Mouse (Mus musculus) c-Kit-negative CD71-positive TER-119-positive erythroid progenitor cells, embryonic 14.5 days (primary cell): ENCODE measurements around the gene Cgas.
"Not testable (repeated sequence)": the region's sequence is repeated elsewhere in the genome, so short reads cannot be mapped to it uniquely, and the experiment has no call there.

Source experiments
- DNase-seq: peaks from one replicate; pipeline ENCODE4 v3.0.0-alpha.2; 2013; ENCODE audit warnings: low read depth, low spot score

The Cgas gene

DNA sequence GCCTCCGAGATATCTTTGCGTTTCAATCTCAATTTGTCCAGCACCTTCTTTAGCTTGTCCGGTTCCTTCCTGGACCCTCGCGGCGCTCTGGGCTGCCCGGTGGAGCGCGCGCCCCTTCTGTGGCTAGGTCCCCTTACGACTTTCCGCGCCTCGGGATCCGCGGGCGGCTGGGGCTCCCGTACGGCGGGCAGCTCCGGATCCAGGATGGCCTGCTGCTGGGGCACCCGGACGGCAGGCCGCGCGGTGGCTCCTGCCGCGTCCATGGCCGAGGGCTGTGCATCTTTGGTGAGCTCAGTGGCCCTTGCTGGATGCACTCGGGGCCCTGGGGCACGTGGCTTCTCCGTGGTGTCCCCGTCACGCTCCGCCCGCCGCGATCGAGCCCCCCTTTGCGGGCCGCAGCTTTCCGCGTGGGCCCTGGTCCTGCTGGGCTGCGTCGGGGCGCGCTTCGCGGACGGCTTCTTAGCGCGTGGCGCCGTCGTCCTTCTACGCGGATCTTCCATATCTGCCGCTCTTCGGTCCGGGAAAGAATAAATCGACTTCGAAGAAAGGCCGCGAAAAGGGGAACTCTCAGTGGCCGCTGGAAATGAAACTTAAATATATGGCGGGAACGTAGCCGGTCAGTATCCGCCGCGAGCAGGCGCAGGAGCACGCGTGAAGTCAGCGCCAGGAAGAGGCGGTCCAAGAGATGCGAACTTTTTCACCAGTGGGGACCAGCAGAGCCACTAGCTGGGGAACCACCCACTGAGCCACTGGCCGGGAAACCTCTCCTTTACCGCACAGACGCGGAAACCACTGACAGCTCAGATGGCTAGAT lies at the start of gene Cgas:
TSS of gene Cgas (minus strand) at position 659 of the 814 bp plus-strand sequence.
- DNase-seq: no peak

DNA sequence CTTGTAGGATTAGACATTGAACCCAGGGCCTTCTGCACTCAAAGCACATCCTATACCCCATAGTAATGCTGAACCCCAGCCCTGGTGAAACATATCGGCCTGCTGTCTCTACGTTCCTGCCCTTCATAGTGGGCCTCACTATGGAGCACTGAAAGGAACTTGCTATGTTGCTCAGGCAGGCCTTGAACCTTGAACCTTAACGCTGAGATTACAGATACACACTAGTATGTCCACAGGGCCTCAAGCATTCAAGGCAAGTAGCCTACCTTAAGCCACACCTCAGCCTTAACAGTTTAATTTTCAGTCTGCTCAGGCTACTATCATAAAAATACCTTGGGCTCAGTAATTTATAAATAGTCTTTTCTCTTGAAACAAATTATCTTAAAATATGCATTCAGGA lies 49.2 kb upstream of the Cgas start:
- no peak for DNase-seq

DNA sequence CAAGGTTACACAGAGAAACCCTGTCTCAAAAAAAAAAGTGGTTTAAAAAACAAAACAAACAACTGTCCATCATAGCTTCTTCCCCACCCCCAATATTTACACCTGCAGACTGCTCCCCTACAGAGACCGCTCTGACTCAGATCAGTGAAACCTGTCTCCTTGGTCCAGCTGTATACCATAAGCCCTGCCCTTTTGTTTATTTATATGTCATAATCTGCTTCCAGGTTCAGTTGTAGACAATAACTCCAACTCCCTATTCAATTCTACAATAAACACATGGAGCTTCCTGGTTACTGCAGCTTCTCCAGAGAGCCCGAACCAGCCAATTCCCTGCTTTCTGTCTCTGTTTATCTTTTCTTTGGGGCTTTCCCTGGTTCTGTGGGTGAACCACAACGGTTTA lies 48.1 kb upstream of the Cgas start:
- DNase-seq: no peak

- no peak for DNase-seq
Measured at GRCm38 (mm10) chr9:78488890-78489420, 45.9 kb upstream of the Cgas start, which contains the start of gene Eef1a1. TSS of gene Eef1a1 (minus strand) at chr9:78489151.

DNA sequence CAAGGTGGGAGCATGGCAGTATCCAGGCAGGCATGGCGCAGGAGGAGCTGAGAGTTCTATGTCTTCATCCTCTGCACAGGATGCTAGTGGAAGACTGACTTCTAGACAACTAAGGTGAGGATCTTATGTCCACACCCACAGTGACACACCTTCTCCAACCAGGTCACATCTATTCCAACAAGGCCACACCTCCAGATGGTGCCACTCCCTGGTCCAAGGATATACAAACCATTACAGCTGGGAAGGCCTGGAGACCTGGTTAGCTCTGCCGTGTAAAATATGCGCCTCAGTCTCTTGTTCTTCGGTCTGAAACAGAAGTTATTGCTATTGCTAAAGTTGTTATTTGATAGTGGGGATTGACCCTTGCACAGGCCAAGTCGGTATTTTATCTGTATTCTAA lies 45.0 kb upstream of the Cgas start:
- not testable (repeated sequence) for DNase-seq

- DNase-seq: no peak
Measured at GRCm38 (mm10) chr9:78484660-78485059, 41.6 kb upstream of the Cgas start.

GRCm38 (mm10) chr9:78482386-78482785 lies 39.3 kb upstream of the Cgas start:
- DNase-seq: no peak

- peak; percentile 75 for DNase-seq
Measured at GRCm38 (mm10) chr9:78481423-78482331, 38.6 kb upstream of the Cgas start.

GRCm38 (mm10) chr9:78480706-78481358 lies 37.8 kb upstream of the Cgas start:
- DNase-seq: peak; percentile 65

DNA sequence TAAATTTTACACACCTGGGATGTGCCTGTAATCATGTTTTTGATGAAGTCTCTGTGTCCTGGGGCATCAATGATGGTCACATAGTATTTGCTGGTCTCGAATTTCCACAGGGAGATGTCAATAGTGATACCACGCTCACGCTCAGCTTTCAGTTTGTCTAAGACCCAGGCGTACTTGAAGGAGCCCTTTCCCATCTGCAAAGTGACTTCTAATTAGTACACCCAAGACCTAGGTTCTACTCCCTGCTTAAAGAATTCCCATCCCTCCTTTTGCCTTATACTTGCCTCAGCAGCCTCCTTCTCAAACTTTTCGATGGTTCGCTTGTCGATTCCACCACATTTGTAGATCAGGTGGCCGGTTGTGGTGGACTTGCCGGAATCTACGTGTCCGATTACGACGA lies 37.2 kb upstream of the Cgas start:
- DNase-seq: not testable (repeated sequence)

DNA sequence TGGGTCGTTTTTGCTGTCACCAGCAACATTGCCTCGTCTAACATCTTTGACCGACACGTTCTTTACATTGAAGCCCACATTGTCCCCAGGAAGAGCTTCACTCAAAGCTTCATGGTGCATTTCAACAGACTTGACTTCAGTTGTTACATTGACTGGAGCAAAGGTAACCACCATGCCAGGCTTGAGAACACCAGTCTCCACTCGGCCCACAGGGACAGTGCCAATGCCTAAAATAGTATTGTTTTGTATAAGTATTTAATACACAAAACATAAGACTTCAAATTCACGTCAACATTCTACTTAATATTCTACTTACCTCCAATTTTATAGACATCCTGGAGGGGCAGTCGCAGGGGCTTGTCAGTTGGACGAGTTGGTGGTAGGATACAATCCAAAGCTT lies 36.3 kb upstream of the Cgas start:
- not testable (repeated sequence) for DNase-seq

DNA sequence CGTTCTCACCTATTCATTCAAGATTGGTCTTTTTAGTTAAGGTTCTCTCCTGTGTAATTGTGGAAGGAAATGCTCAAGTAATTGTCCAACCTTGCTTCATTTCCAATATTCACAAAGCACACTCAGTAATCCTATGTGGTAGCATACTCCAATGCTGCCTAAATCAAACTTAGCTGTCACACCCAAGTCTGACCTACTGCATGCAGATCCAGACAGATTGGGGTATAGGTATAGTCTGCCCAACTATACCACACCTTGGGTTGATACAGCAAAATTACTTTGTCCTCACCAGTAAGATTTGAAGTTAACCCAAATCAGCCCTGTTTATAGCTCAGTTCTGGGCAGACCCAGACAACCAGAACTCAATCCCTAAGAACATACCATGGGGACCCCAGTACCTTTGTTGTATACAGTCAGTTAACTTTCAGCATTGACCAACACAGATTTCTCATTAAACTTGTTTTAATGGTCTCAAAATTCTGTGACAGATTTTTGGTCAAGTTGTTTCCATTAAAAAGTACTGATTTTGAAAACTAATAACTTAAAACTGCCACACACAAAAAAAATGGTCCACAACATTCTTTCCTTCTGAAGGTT lies 35.1 kb upstream of the Cgas start:
- DNase-seq: not testable (repeated sequence)

DNA sequence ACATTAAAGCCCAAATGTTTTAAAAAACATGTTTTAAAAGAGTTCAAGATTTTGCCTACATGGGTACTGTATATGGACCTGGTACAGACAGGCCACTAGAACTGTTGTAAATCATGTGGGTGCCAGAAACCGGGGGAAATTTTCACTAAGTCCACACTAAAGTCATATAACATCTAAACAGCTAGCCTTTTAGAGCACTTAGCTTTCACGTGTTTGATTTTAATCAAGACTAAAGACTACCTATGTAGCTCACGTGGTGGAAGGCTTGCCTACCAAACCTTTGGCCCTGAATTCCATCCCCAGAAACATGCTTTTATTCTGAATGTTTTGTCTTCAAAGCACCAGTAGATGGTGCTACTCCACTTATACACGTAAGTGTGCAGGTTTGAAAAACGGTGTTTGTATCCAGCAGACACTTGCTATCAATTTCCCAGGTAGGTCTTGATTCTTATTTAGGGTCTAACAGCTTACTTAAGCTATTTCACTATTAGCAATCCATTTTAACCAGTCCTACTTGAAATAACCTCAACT lies 34.0 kb upstream of the Cgas start:
- no peak for DNase-seq

- no peak for DNase-seq
Measured at GRCm38 (mm10) chr9:78476531-78477020, 33.5 kb upstream of the Cgas start.

GRCm38 (mm10) chr9:78475873-78476272 lies 32.8 kb upstream of the Cgas start:
- no peak for DNase-seq

GRCm38 (mm10) chr9:78475383-78475780 lies 32.3 kb upstream of the Cgas start:
- DNase-seq: no peak

DNA sequence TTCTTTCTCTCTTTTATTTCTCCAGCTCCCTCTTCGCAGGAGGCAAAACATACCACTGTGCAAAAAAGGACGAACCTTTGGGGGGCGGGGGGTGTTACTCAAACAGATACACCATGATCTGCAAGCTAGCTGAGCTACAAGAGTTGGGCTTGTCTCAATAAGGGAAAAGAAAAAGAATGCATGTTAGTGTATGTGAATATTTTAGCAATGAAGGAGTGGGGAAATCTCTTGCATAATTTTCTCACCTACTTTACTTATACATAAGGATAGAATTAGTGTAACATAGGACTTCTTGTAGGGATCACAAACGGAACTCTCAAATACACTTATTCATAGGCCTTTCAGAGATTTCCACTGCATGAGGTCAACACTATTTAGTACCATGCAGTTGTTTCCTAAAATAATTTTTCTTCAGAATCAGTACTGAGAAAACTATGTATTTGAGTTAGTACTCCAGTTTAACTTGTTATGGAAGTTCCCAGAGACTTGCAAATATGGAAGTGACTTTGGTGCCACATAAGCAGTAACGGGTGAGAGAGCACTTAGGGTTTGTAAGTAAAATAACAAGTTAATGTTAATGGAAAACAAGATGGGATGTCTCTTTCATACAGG lies 31.8 kb upstream of the Cgas start:
- DNase-seq: no peak

DNA sequence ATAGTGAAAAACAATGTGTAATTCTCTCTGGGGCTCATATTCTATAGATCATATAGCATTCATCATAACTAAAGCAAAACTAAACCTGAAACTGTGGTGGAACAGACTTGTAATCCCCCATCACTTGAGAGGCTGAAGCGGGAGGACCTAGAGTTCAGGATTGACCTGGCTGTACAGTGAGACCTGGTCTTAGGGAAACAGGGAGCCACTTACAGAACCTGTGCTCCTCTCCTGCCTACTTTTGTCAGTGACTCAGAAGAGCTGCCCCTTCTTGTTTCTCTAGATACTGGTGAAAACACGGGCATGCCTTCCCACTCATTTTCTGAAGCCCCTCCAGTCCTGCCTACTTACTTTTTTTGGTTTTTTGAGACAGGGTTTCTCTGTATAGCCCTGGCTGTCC lies 31.2 kb upstream of the Cgas start:
- DNase-seq: no peak

- DNase-seq: no peak
Measured at GRCm38 (mm10) chr9:78473588-78473987, 30.6 kb upstream of the Cgas start.

GRCm38 (mm10) chr9:78465725-78466124 lies 22.7 kb upstream of the Cgas start:
- no peak for DNase-seq
